8 mouse cellular contexts compared by ENCODE assay signal in the genomic region with DNA sequence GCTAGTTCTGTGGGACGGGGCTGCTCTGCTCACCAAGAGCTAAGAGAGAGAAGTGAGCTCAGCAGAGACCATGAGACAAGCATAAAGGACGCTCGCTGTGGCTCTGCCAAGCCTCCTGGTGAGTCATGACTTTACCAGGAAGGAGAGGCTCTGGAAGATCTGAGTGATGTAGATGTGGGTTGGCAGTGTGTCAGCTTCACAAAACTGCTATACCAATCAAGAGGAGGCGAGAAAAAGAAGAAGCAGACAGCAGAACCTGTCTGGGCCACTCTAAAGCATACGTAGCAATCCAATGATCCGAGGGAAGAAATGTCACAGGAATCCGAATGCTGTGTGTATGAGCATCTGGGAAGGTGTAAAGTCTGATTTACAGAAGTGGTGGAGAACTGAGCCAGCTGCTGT. TPM values are rescaled to one million over a fixed set of nuclear protein-coding genes. Genes with fewer than 3 reads are reported as not detected.
DNase-seq lines count a peak whose midpoint lies in the region; ATAC-seq lines count a peak whose summit lies in the region.
"Had no signal": no experiment of that assay in that cellular context is flagged by ENCODE, and none has a peak within 500 bp of the region (broad histone marks: within the 10 kb centered on the region; RNA-seq: fewer than 3 reads in every experiment).

No protein-coding gene starts in this region.

- H3K9me3 ChIP-seq in intestine, embryonic 16.5 days (ENCODE audit: control insufficient read depth, low read length): no peaks in the 10 kb centered on the region

- H3K4me3 ChIP-seq in intestine, embryonic 16.5 days (ENCODE audit: low read length): no peak overlapping the region

- WGBS in intestine, embryonic 16.5 days: 56% methylated on average over 7 of the region's 7 CpGs

- H3K27me3 ChIP-seq in intestine, embryonic 16.5 days (replicated peaks; ENCODE audit: control insufficient read depth, insufficient read depth, low read length): no peaks in the 10 kb centered on the region

- no peak overlapping the region for H3K9ac ChIP-seq in intestine, embryonic 16.5 days (ENCODE audit: low read depth, low read length)
- H3K9ac ChIP-seq: liver, embryonic 14.5 days had no signal

- no peak for ATAC-seq in intestine, embryonic 16.5 days

- no peaks in the 10 kb centered on the region for H3K36me3 ChIP-seq in intestine, embryonic 16.5 days (ENCODE audit: control insufficient read depth, insufficient read depth, low read length)

- H3K4me1 ChIP-seq in intestine, embryonic 16.5 days (ENCODE audit: control insufficient read depth, insufficient read depth, low read length): no peaks in the 10 kb centered on the region

- H3K4me2 ChIP-seq in intestine, embryonic 16.5 days (ENCODE audit: low read depth, low read length): no peak overlapping the region

- no peak overlapping the region for H3K27ac ChIP-seq in intestine, embryonic 16.5 days (ENCODE audit: low read length)
- H3K27ac ChIP-seq: liver, embryonic 14.5 days had no signal

- peak; percentile 14 for DNase-seq in retina, postnatal 1 day
- DNase-seq in retina, embryonic 14.5 days (ENCODE audit: low spot score): no peak
- DNase-seq in frontal cortex, adult 2 months (ENCODE audit: extremely low spot score in 1 of 2, low spot score in 1 of 2): peak; percentile 69 to 83
- peak; percentile 11 to 33 for DNase-seq in layer of hippocampus, postnatal 36 days
- DNase-seq in right cerebral cortex, postnatal 36 days (ENCODE audit: low spot score in 2 of 2): peak; percentile 61 to 69
- DNase-seq in cerebellum, postnatal 14 days: no peak

RNA-seq across cellular contexts. Expression of a gene that starts 19.2 kb away (rescaled TPM):
- polyA plus RNA-seq in frontal cortex, adult 2 months (2012; rRNA removed): not detected in 2 replicates
- not detected for total RNA-seq in layer of hippocampus, postnatal 36 days (2021)
- not detected in 2 replicates for polyA plus RNA-seq in intestine, embryonic 16.5 days (2015; fragmentation: Nextera tagmentation; extraction: Ambion mirVana)

Comparison
In these comparisons a context has a peak if more than half of its experiments do, and no peak if none do; other contexts are left out.
1. DNase-seq: peak in retina, postnatal 1 day (single experiment), frontal cortex, adult 2 months (2 of 2), layer of hippocampus, postnatal 36 days (2 of 2) and right cerebral cortex, postnatal 36 days (2 of 2); none in retina, embryonic 14.5 days (single experiment) and cerebellum, postnatal 14 days (0 of 2).